7 mouse cellular contexts compared by ENCODE assay signal in genomic region chr5:146963118-146963936, GRCm38 (mm10). TPM values are rescaled to one million over a fixed set of nuclear protein-coding genes. Genes with fewer than 3 reads are reported as not detected.
DNase-seq lines count a peak whose midpoint lies in the region; ATAC-seq lines count a peak whose summit lies in the region.

Mtif3 (minus strand) TSS chr5:146963800.

- WGBS in intestine, embryonic 16.5 days, result under 1% methylated on average over 46 of the region's 46 CpGs
- WGBS in midbrain, embryonic 11.5 days, result 3% methylated on average over 46 of the region's 46 CpGs

- H3K36me3 ChIP-seq in intestine, embryonic 16.5 days (ENCODE audit: control insufficient read depth, insufficient read depth, low read length), result peaks cover 7% of the 10 kb centered on the region; the same call in 1 of the 2 replicates
- no peaks in the 10 kb centered on the region for H3K36me3 ChIP-seq in midbrain, embryonic 11.5 days (ENCODE audit: control insufficient read depth, insufficient read depth, low read length)

- H3K27me3 ChIP-seq in intestine, embryonic 16.5 days (replicated peaks; ENCODE audit: control insufficient read depth, insufficient read depth, low read length), result no peaks in the 10 kb centered on the region
- H3K27me3 ChIP-seq in midbrain, embryonic 11.5 days (ENCODE audit: control insufficient read depth, insufficient read depth, low read length), result no peaks in the 10 kb centered on the region

- peak; percentile 87 for ATAC-seq in intestine, embryonic 16.5 days
- ATAC-seq in midbrain, embryonic 11.5 days (ENCODE audit: low FRiP score), result peak; percentile 87

- peak; percentile 90 for DNase-seq in adrenal gland, adult 2 months
- DNase-seq in embryo, embryonic 11.5 days (ENCODE audit: low read depth, low spot score), result peak; percentile 82
- DNase-seq in gastrocnemius, postnatal 36 days, result peak; percentile 68 to 76
- DNase-seq in left cerebral cortex, postnatal 36 days (ENCODE audit: low spot score in 2 of 2), result peak; percentile 87 to 89
- peak; percentile 97 for DNase-seq in midbrain, embryonic 11.5 days (ENCODE audit: low spot score, missing footprints)
- peak; percentile 86 for DNase-seq in skeletal muscle tissue, adult 2 months (ENCODE audit: low read depth, low spot score)

- H3K4me3 ChIP-seq in intestine, embryonic 16.5 days (ENCODE audit: low read length), result peak within 1 kb of the TSS; percentile 90
- peak within 1 kb of the TSS; percentile 63 for H3K4me3 ChIP-seq in midbrain, embryonic 11.5 days (ENCODE audit: low read depth, low read length)

- H3K27ac ChIP-seq in intestine, embryonic 16.5 days (ENCODE audit: low read length), result peak within 1 kb of the TSS; percentile 76
- no peak within 1 kb of the TSS for H3K27ac ChIP-seq in midbrain, embryonic 11.5 days (ENCODE audit: low read depth, low read length)

- intact Hi-C loops in gastrocnemius, postnatal 36 days (cut with DNase I), result loop anchor here (2.0 kb wide), 1 partner anchor 73 kb away; no protein-coding TSS in a partner anchor
- intact Hi-C loops in left cerebral cortex, postnatal 36 days (cut with DNase I), result loop anchor here (1.0 kb wide), 1 partner anchor 15 kb away; the partner anchor contains the start of gene Gtf3a

- peak within 1 kb of the TSS; percentile 88 for H3K9ac ChIP-seq in intestine, embryonic 16.5 days (ENCODE audit: low read depth, low read length)
- H3K9ac ChIP-seq in midbrain, embryonic 11.5 days (ENCODE audit: low read length), result peak within 1 kb of the TSS; percentile 66

- peak within 1 kb of the TSS; percentile 70 for H3K4me2 ChIP-seq in intestine, embryonic 16.5 days (ENCODE audit: low read depth, low read length)
- peak within 1 kb of the TSS; percentile 60 for H3K4me2 ChIP-seq in midbrain, embryonic 11.5 days

- H3K9me3 ChIP-seq in intestine, embryonic 16.5 days (ENCODE audit: control insufficient read depth, low read length), result no peaks in the 10 kb centered on the region
- no peaks in the 10 kb centered on the region for H3K9me3 ChIP-seq in midbrain, embryonic 11.5 days (ENCODE audit: control insufficient read depth, low read length)

- H3K4me1 ChIP-seq in intestine, embryonic 16.5 days (ENCODE audit: control insufficient read depth, insufficient read depth, low read length), result peaks cover 8% of the 10 kb centered on the region
- peaks cover 7% of the 10 kb centered on the region for H3K4me1 ChIP-seq in midbrain, embryonic 11.5 days (ENCODE audit: control insufficient read depth, insufficient read depth, low read length)

RNA-seq across cellular contexts. Expression of gene Mtif3, which starts in this region (rescaled TPM):
- 10 to 100 TPM; 29.0 to 39.8 TPM for total RNA-seq in adrenal gland, adult 2 months (2021)
- polyA plus RNA-seq in adrenal gland, adult 2 months (2012; rRNA removed), result 8.6 and 9.5 TPM in 2 replicates
- total RNA-seq in gastrocnemius, postnatal 36 days (2021), result 10 to 100 TPM; 17.6 to 20.6 TPM
- polyA plus RNA-seq in intestine, embryonic 16.5 days (2015; fragmentation: Nextera tagmentation; extraction: Ambion mirVana), result 28.8 and 31.1 TPM in 2 replicates
- 10 to 100 TPM; 18.5 to 19.9 TPM for total RNA-seq in left cerebral cortex, postnatal 36 days (2021)
- 24.2 and 24.3 TPM in 2 replicates for polyA plus RNA-seq in midbrain, embryonic 11.5 days (2014; fragmentation: Nextera tagmentation; extraction: Ambion mirVana)
